Mouse (Mus musculus): ENCODE measurements around the gene Cit.

Cit gene

GRCm38 (mm10) chr5:115840946-115841775 lies 3.9 kb upstream of the Cit start:
- no peaks in the 10 kb centered on the region for H3K36me3 ChIP-seq (ENCODE audit: control insufficient read depth, insufficient read depth, low read length, poor library complexity, severe bottlenecking)
- DNase-seq (ENCODE audit: low read depth, low spot score): peak; percentile 12
- no peaks in the 10 kb centered on the region for H3K27me3 ChIP-seq (ENCODE audit: control insufficient read depth, insufficient read depth, low read length, poor library complexity, severe bottlenecking)

DNA sequence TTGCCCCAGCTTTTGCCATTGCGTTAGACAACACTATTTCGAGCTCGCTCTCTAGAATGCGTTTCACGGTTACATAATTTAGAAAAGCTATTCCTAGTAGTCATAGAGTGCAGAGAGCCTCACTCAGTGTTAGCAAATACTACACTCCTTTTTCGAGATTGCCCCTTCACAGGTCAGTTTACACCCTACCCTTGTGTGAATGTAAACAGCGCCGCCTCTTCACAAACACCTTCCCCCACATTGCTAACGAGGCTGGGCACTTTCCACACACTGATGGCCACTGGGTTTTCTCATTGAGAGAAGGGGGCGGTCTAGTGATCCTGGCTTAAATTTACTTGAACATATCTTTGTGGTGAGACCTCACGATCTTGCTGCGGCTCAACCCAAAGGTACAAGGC lies 711 bp upstream of the Cit start:
- DNase-seq (ENCODE audit: low read depth, low spot score): no peak
- no peaks in the 10 kb centered on the region for H3K27me3 ChIP-seq (ENCODE audit: control insufficient read depth, insufficient read depth, low read length, poor library complexity, severe bottlenecking)

GRCm38 (mm10) chr5:115845635-115846174 lies 627 bp downstream of the Cit start:
- H3K36me3 ChIP-seq (ENCODE audit: control insufficient read depth, insufficient read depth, low read length, poor library complexity, severe bottlenecking): no peaks in the 10 kb centered on the region
- no peaks in the 10 kb centered on the region for H3K27me3 ChIP-seq (ENCODE audit: control insufficient read depth, insufficient read depth, low read length, poor library complexity, severe bottlenecking)
- no peak for DNase-seq (ENCODE audit: low read depth, low spot score)

More for the DNA sequence above, 711 bp upstream of the Cit start:
- no peaks in the 10 kb centered on the region for H3K36me3 ChIP-seq (ENCODE audit: control insufficient read depth, insufficient read depth, low read length, poor library complexity, severe bottlenecking)

- no peaks in the 10 kb centered on the region for H3K36me3 ChIP-seq (ENCODE audit: control insufficient read depth, insufficient read depth, low read length, poor library complexity, severe bottlenecking)
- DNase-seq (ENCODE audit: low read depth, low spot score): no peak
Observed at GRCm38 (mm10) chr5:115847166-115847565, 2.1 kb downstream of the Cit start.

DNA sequence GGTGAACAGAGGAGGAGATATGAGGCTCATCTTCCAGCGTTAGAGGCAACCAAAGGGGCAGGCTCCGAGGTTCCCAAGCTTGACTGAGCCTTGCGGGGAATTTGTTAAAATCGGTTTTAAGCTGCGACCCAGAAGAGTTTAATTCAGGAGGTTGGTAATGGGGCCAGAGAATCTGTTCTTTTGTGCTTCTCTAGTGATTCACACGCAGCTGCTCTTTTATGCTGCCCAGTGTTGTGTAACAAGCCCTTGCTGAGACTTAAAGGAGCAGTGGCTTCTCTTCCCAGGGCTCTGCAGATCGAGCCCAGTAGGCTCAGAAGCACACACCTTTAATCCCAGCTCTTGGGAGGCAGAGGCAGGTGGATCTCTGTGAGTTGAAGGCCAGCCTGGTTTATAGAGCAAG lies 3.4 kb downstream of the Cit start:
- H3K27me3 ChIP-seq (ENCODE audit: control insufficient read depth, insufficient read depth, low read length, poor library complexity, severe bottlenecking): no peaks in the 10 kb centered on the region
- no peak for DNase-seq (ENCODE audit: low read depth, low spot score)
- no peaks in the 10 kb centered on the region for H3K36me3 ChIP-seq (ENCODE audit: control insufficient read depth, insufficient read depth, low read length, poor library complexity, severe bottlenecking)

More at GRCm38 (mm10) chr5:115847166-115847565, 2.1 kb downstream of the Cit start:
- H3K27me3 ChIP-seq (ENCODE audit: control insufficient read depth, insufficient read depth, low read length, poor library complexity, severe bottlenecking): no peaks in the 10 kb centered on the region

GRCm38 (mm10) chr5:115849263-115849829 lies 4.3 kb downstream of the Cit start:
- DNase-seq (ENCODE audit: low read depth, low spot score): no peak
- Histone ChIP-seq H3K36me3 (ENCODE audit: control insufficient read depth, insufficient read depth, low read length, poor library complexity, severe bottlenecking) (no peaks in the 10 kb centered on the region), H3K27me3 (ENCODE audit: control insufficient read depth, insufficient read depth, low read length, poor library complexity, severe bottlenecking) (no peaks in the 10 kb centered on the region)

DNA sequence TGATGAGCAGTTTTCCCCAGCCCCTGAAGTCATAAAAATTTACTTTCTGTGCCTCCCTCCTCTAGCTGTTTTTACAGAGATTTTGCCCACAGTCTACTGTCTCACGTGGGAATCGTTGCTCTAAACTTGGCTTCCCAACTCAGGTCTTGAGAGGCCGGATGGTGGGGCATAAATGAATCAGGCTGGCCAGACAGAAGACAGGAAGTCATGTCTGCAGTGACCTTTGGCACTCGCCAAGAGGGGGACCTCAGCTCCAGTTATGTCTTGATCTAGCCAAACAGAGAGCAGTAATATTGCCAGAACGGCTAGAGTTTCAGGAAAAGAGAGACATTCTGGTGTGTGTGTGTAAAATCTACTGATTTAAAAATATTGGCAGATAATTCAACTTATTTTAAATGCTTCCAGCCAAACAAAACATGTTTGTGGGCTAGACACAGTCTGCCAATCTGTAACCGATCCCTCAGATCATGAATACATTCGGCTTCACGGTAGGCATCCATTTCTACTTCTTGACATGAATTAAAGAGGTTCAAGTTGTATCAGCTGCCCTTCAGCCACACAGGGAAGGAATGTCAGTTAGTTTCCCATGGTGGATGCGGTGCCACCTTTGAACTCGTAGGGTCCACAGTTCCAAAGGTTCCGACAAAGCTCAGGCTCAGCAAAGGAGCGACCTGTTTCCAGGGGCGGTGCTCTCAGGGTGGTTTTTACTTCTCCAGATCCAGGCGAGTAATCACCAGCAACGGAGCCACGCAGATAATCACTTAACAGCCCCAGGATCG lies 5.4 kb downstream of the Cit start:
- Histone ChIP-seq H3K27me3 (ENCODE audit: control insufficient read depth, insufficient read depth, low read length, poor library complexity, severe bottlenecking) (no peaks in the 10 kb centered on the region), H3K36me3 (ENCODE audit: control insufficient read depth, insufficient read depth, low read length, poor library complexity, severe bottlenecking) (no peaks in the 10 kb centered on the region)
- no peak for DNase-seq (ENCODE audit: low read depth, low spot score)

DNA sequence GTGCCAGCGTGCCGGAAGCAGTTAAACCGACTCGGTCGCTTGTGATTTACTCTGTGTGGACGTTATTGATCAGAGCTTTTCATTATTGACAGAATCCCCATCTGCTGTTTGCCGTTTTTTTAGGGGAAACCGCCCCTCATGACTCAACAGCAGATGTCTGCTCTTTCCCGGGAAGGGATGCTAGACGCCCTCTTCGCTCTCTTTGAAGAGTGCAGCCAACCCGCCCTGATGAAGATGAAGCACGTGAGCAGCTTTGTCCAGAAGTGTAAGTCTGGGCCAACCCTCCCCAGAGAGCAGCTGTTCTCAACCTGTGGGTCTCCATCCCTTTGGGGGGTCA lies 5.9 kb downstream of the Cit start:
- DNase-seq (ENCODE audit: low read depth, low spot score): no peak
- Histone ChIP-seq H3K36me3 (ENCODE audit: control insufficient read depth, insufficient read depth, low read length, poor library complexity, severe bottlenecking) (no peaks in the 10 kb centered on the region), H3K27me3 (ENCODE audit: control insufficient read depth, insufficient read depth, low read length, poor library complexity, severe bottlenecking) (no peaks in the 10 kb centered on the region)

GRCm38 (mm10) chr5:115852431-115852830 lies 7.4 kb downstream of the Cit start:
- no peak for DNase-seq (ENCODE audit: low read depth, low spot score)
- H3K27me3 ChIP-seq (ENCODE audit: control insufficient read depth, insufficient read depth, low read length, poor library complexity, severe bottlenecking): no peaks in the 10 kb centered on the region
- no peaks in the 10 kb centered on the region for H3K36me3 ChIP-seq (ENCODE audit: control insufficient read depth, insufficient read depth, low read length, poor library complexity, severe bottlenecking)

DNA sequence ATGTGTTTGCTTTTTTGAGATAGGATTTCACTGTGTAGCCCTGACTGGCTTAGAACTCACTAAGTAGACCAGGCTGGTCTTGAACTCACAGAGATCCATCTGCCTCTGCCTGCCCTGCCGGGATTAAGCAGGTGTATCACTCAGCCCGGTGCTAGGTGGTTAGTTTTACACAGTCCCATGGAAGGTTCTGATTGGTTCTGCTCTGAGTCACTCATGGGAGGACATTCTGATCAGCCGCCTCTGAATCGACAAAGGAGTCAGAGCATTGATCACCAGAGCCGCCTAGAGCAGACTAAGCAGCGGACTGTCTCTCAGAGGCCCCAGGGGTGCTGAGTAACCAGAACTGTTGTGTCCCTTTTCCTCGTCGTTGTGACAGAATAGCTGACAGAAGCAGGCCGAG lies 8.6 kb downstream of the Cit start:
- H3K36me3 ChIP-seq (ENCODE audit: control insufficient read depth, insufficient read depth, low read length, poor library complexity, severe bottlenecking): no peaks in the 10 kb centered on the region
- no peaks in the 10 kb centered on the region for H3K27me3 ChIP-seq (ENCODE audit: control insufficient read depth, insufficient read depth, low read length, poor library complexity, severe bottlenecking)
- no peak for DNase-seq (ENCODE audit: low read depth, low spot score)

- H3K27me3 ChIP-seq (ENCODE audit: control insufficient read depth, insufficient read depth, low read length, poor library complexity, severe bottlenecking): no peaks in the 10 kb centered on the region
- DNase-seq (ENCODE audit: low read depth, low spot score): no peak
- H3K36me3 ChIP-seq (ENCODE audit: control insufficient read depth, insufficient read depth, low read length, poor library complexity, severe bottlenecking): no peaks in the 10 kb centered on the region
Observed at GRCm38 (mm10) chr5:115854370-115854769, 9.3 kb downstream of the Cit start.

- H3K27me3 ChIP-seq (ENCODE audit: control insufficient read depth, insufficient read depth, low read length, poor library complexity, severe bottlenecking): no peaks in the 10 kb centered on the region
- H3K36me3 ChIP-seq (ENCODE audit: control insufficient read depth, insufficient read depth, low read length, poor library complexity, severe bottlenecking): no peaks in the 10 kb centered on the region
- no peak for DNase-seq (ENCODE audit: low read depth, low spot score)
Observed at GRCm38 (mm10) chr5:115858652-115859051, 13.6 kb downstream of the Cit start.

- DNase-seq (ENCODE audit: low read depth, low spot score): no peak
- H3K27me3 ChIP-seq (ENCODE audit: control insufficient read depth, insufficient read depth, low read length, poor library complexity, severe bottlenecking): no peaks in the 10 kb centered on the region
- H3K36me3 ChIP-seq (ENCODE audit: control insufficient read depth, insufficient read depth, low read length, poor library complexity, severe bottlenecking): no peaks in the 10 kb centered on the region
Observed at GRCm38 (mm10) chr5:115859461-115859860, 14.4 kb downstream of the Cit start.

GRCm38 (mm10) chr5:115861991-115862390 lies 16.9 kb downstream of the Cit start:
- H3K27me3 ChIP-seq (ENCODE audit: control insufficient read depth, insufficient read depth, low read length, poor library complexity, severe bottlenecking): no peaks in the 10 kb centered on the region
- no peaks in the 10 kb centered on the region for H3K36me3 ChIP-seq (ENCODE audit: control insufficient read depth, insufficient read depth, low read length, poor library complexity, severe bottlenecking)
- no peak for DNase-seq (ENCODE audit: low read depth, low spot score)

GRCm38 (mm10) chr5:115862439-115862838 lies 17.4 kb downstream of the Cit start:
- H3K27me3 ChIP-seq (ENCODE audit: control insufficient read depth, insufficient read depth, low read length, poor library complexity, severe bottlenecking): no peaks in the 10 kb centered on the region
- no peak for DNase-seq (ENCODE audit: low read depth, low spot score)
- no peaks in the 10 kb centered on the region for H3K36me3 ChIP-seq (ENCODE audit: control insufficient read depth, insufficient read depth, low read length, poor library complexity, severe bottlenecking)
